Mouse (Mus musculus) liver, embryonic 14.5 days (tissue): ENCODE results near the gene Socs5.

Experiments
- CTCF ChIP-seq: IDR thresholded peaks from 2 replicates; pipeline ENCODE4 v1.5.1; 2016; ENCODE audit warnings: antibody characterized with exemption, low read depth, control low read depth
- EP300 ChIP-seq: IDR thresholded peaks from 2 replicates; pipeline ENCODE4 v1.6.1; 2016; ENCODE audit warnings: antibody characterized with exemption, low read depth

- TF ChIP-seq CTCF (no peak), EP300 (no peak)
Observed at GRCm38 (mm10) chr17:87089296-87089695, 18.2 kb upstream of the Socs5 start.
